Mouse (Mus musculus) MEL (cell line): ENCODE measurements around the gene Col20a1. TPM values are rescaled to one million over a fixed set of nuclear protein-coding genes. Genes with fewer than 3 reads are reported as not detected.

Experiments
- DNase-seq: peaks from one replicate; pipeline ENCODE4 v3.0.0; 2011; ENCODE audit warnings: low read depth, low spot score
- H3K27ac ChIP-seq: 2 replicates; pipeline ENCODE4 v1.5.1; 2012; ENCODE audit warnings: low read depth, mild to moderate bottlenecking, control low read depth, low read length, moderate library complexity; ENCODE audit not compliant: control insufficient read depth
- H3K27me3 ChIP-seq, 2 experiments: fragments of 150-350 bp in 1 of 2; sonication (generic) in 1 of 2; 2 replicates each; pipeline ENCODE4 v1.6.1; 2012; ENCODE audit warnings: low read length in 2 of 2, mild to moderate bottlenecking in 2 of 2, improper control_type of control experiment in 1 of 2, moderate library complexity in 1 of 2; ENCODE audit not compliant: insufficient read depth in 2 of 2, control insufficient read depth in 1 of 2
- H3K36me3 ChIP-seq, 2 experiments: 2 replicates each; pipeline ENCODE4 v1.6.1; 2012 to 2014; ENCODE audit warnings: low read length in 2 of 2, improper control_type of control experiment in 1 of 2, inconsistent platforms in 1 of 2, mild to moderate bottlenecking in 1 of 2; ENCODE audit not compliant: insufficient read depth in 2 of 2, control insufficient read depth in 1 of 2
- H3K4me1 ChIP-seq, 2 experiments: fragments of 150-350 bp in 1 of 2; sonication (generic) in 1 of 2; 2 replicates each; pipeline ENCODE4 v1.6.1; 2012; ENCODE audit warnings: low read length in 2 of 2, improper control_type of control experiment in 1 of 2, mild to moderate bottlenecking in 1 of 2; ENCODE audit not compliant: insufficient read depth in 2 of 2, control insufficient read depth in 1 of 2
- H3K4me3 ChIP-seq, 2 experiments: fragments of 150-350 bp in 1 of 2; sonication (generic) in 1 of 2; 2 replicates each; pipeline ENCODE4 v1.5.1; 2012; ENCODE audit warnings: low read depth in 2 of 2, low read length in 2 of 2, mild to moderate bottlenecking in 2 of 2, moderate library complexity in 2 of 2, control low read depth in 1 of 2, improper control_type of control experiment in 1 of 2; ENCODE audit not compliant: control insufficient read depth in 1 of 2, insufficient read depth in 1 of 2
- H3K79me2 ChIP-seq: 2 replicates; pipeline ENCODE4 v1.6.1; 2012; ENCODE audit warnings: mild to moderate bottlenecking, low read length, moderate library complexity; ENCODE audit not compliant: control insufficient read depth, poor library complexity, insufficient read depth
- H3K9ac ChIP-seq: 2 replicates; pipeline ENCODE4 v1.6.1; 2012; ENCODE audit warnings: low read depth, mild to moderate bottlenecking, control low read depth, low read length, moderate library complexity; ENCODE audit not compliant: control insufficient read depth, poor library complexity, severe bottlenecking
- H3K9me3 ChIP-seq: fragments of 150-350 bp; sonication (generic); replicated peaks from 2 replicates; pipeline ENCODE4 v1.6.1; 2012; ENCODE audit warnings: mild to moderate bottlenecking, low read length, improper control_type of control experiment, moderate library complexity; ENCODE audit not compliant: insufficient read depth
- CHD1 ChIP-seq: IDR thresholded peaks from 2 replicates; pipeline ENCODE4 v1.6.1; 2012; ENCODE audit warnings: low read depth, mild to moderate bottlenecking, inconsistent platforms, low read length, improper control_type of control experiment
- ELF1 ChIP-seq: IDR thresholded peaks from 2 replicates; pipeline ENCODE4 v1.6.1; 2014; ENCODE audit warnings: low read depth, mild to moderate bottlenecking, inconsistent platforms, low read length, improper control_type of control experiment, moderate library complexity
- GATA1 ChIP-seq: IDR thresholded peaks from 2 replicates; pipeline ENCODE4 v1.6.1; 2011; ENCODE audit warnings: low read depth, low read length, improper control_type of control experiment
- JUND ChIP-seq: IDR thresholded peaks from 2 replicates; pipeline ENCODE4 v1.6.1; 2011; ENCODE audit warnings: low read depth, mild to moderate bottlenecking, improper control_type of control experiment, low read length
- MAX ChIP-seq: IDR thresholded peaks from 2 replicates; pipeline ENCODE4 v1.6.1; 2011; ENCODE audit warnings: low read length, improper control_type of control experiment
- MXI1 ChIP-seq: IDR thresholded peaks from 2 replicates; pipeline ENCODE4 v1.6.1; 2011; ENCODE audit warnings: mild to moderate bottlenecking, low read depth, low read length, improper control_type of control experiment
- MYB ChIP-seq: IDR thresholded peaks from 2 replicates; pipeline ENCODE4 v1.6.1; 2011; ENCODE audit warnings: mild to moderate bottlenecking, low read depth, low read length, improper control_type of control experiment
- NELFE ChIP-seq: IDR thresholded peaks from 2 replicates; pipeline ENCODE4 v1.6.1; 2011; ENCODE audit warnings: low read depth, low read length, improper control_type of control experiment
- NRF1 ChIP-seq: IDR thresholded peaks from 2 replicates; pipeline ENCODE4 v1.6.1; 2014; ENCODE audit warnings: low read depth, mild to moderate bottlenecking, inconsistent platforms, low read length, improper control_type of control experiment, moderate library complexity; ENCODE audit not compliant: poor library complexity, insufficient read depth, severe bottlenecking
- POLR2AphosphoS5 ChIP-seq: IDR thresholded peaks from 2 replicates; pipeline ENCODE4 v1.6.1; 2012; ENCODE audit warnings: low read depth, borderline replicate concordance, mild to moderate bottlenecking, inconsistent platforms, low read length, moderate library complexity, mixed read lengths
- RCOR1 ChIP-seq: IDR thresholded peaks from 2 replicates; pipeline ENCODE4 v1.6.1; 2012; ENCODE audit warnings: low read depth, mild to moderate bottlenecking, inconsistent platforms, low read length, improper control_type of control experiment
- SIN3A ChIP-seq: IDR thresholded peaks from 2 replicates; pipeline ENCODE4 v1.6.1; 2012; ENCODE audit warnings: low read length, improper control_type of control experiment, inconsistent platforms
- SMC3 ChIP-seq: IDR thresholded peaks from 2 replicates; pipeline ENCODE4 v1.6.1; 2011; ENCODE audit warnings: low read depth, low read length, improper control_type of control experiment
- TBP ChIP-seq: IDR thresholded peaks from 2 replicates; pipeline ENCODE4 v1.8.0; 2011; ENCODE audit warnings: low read depth, low read length, improper control_type of control experiment
- TCF12 ChIP-seq: IDR thresholded peaks from 2 replicates; pipeline ENCODE4 v1.6.1; 2014; ENCODE audit warnings: low read depth, mild to moderate bottlenecking, inconsistent platforms, low read length, improper control_type of control experiment, moderate library complexity
- USF1 ChIP-seq: IDR thresholded peaks from 2 replicates; pipeline ENCODE4 v1.6.1; 2014; ENCODE audit warnings: low read depth, mild to moderate bottlenecking, inconsistent platforms, low read length, improper control_type of control experiment, moderate library complexity
- ZNF384 ChIP-seq: IDR thresholded peaks from 2 replicates; pipeline ENCODE4 v1.6.1; 2012; ENCODE audit warnings: low read depth, mild to moderate bottlenecking, inconsistent platforms, low read length, improper control_type of control experiment
- polyA plus RNA-seq, 2 experiments: library from polyadenylated mRNA; stranded (reverse) in 1 of 2; unstranded in 1 of 2; fragments of >175 nt in 1 of 2; fragments of >200 nt in 1 of 2; gene quantifications; 2 replicates each; pipeline versions ENCODE4 v1.2.1 to v1.2.4; 2012; ENCODE audit warnings: low replicate concordance in 2 of 2, low read depth in 1 of 2; ENCODE audit not compliant: insufficient read length in 2 of 2, insufficient read depth in 1 of 2, missing spikeins in 1 of 2
- total RNA-seq: library from RNA; depleted of rRNA; stranded (reverse); fragments of 300-350 nt; gene quantifications from 2 replicates; pipeline ENCODE4 v1.2.3, GENCODE M21; 2012

Gene Col20a1
- total and polyA plus RNA-seq, 3 experiments: 0.23 to 0.40 TPM; not detected in 1

- TF ChIP-seq POLR2AphosphoS5: no peak
- TF ChIP-seq, all 39 proteins: peak for 0
Measured at GRCm38 (mm10) chr2:180985635-180986034, 700 bp upstream of the Col20a1 start (continued).

- H3K4me3 ChIP-seq: no peak overlapping the region
- no peaks in the 10 kb centered on the region for H3K79me2 ChIP-seq
- no peak for DNase-seq
- no peaks in the 10 kb centered on the region for H3K9me3 ChIP-seq
- no peaks in the 10 kb centered on the region for H3K36me3 ChIP-seq
- no peak overlapping the region for H3K9ac ChIP-seq
- no peaks in the 10 kb centered on the region for H3K4me1 ChIP-seq
- no peak for TF ChIP-seq ELF1
- no peak overlapping the region for H3K27ac ChIP-seq
- H3K27me3 ChIP-seq: peaks cover 0 to 2% of the 10 kb centered on the region in 2 experiments; a peak in 1 of 4 replicates
Measured at GRCm38 (mm10) chr2:180987001-180987400, 666 bp downstream of the Col20a1 start.

- DNase-seq: no peak
- H3K9ac ChIP-seq: no peak overlapping the region
- no peak for TF ChIP-seq ELF1
- TF ChIP-seq POLR2AphosphoS5: no peak
- no peak for TF ChIP-seq MXI1
- TF ChIP-seq NRF1: no peak
- TF ChIP-seq USF1: no peak
- no peak for TF ChIP-seq TCF12
- no peak for TF ChIP-seq ZNF384
- no peak for TF ChIP-seq SMC3
- TF ChIP-seq RCOR1: no peak
- TF ChIP-seq JUND: no peak
- no peak for TF ChIP-seq NELFE
- TF ChIP-seq MAX: no peak
- no peak for TF ChIP-seq MYB
- TF ChIP-seq TBP: no peak
- TF ChIP-seq CHD1: no peak
- no peak for TF ChIP-seq SIN3A
- no peak for TF ChIP-seq GATA1
- no peaks in the 10 kb centered on the region for H3K79me2 ChIP-seq
- H3K4me1 ChIP-seq: no peaks in the 10 kb centered on the region
- no peak overlapping the region for H3K27ac ChIP-seq
- no peak overlapping the region for H3K4me3 ChIP-seq
- H3K9me3 ChIP-seq: no peaks in the 10 kb centered on the region
- H3K27me3 ChIP-seq: peaks cover 0 to 2% of the 10 kb centered on the region in 2 experiments; a peak in 1 of 4 replicates
- no peaks in the 10 kb centered on the region for H3K36me3 ChIP-seq
Measured at GRCm38 (mm10) chr2:180987432-180988030, 1.2 kb downstream of the Col20a1 start.
